Mouse (Mus musculus) stomach, postnatal 0 days (tissue): ENCODE results near the gene C1qtnf12.
A peak's percentile ranks its signal among the peaks of the same experiment; 100 is the strongest.

Experiments used
- CTCF ChIP-seq: IDR thresholded peaks from 2 replicates; pipeline ENCODE4 v1.5.1; 2016; ENCODE audit warnings: antibody characterized with exemption, low read depth, mild to moderate bottlenecking, moderate library complexity
- EP300 ChIP-seq: optimal IDR thresholded peaks from 2 replicates; pipeline ENCODE3; 2016; ENCODE audit warnings: antibody characterized with exemption

DNA sequence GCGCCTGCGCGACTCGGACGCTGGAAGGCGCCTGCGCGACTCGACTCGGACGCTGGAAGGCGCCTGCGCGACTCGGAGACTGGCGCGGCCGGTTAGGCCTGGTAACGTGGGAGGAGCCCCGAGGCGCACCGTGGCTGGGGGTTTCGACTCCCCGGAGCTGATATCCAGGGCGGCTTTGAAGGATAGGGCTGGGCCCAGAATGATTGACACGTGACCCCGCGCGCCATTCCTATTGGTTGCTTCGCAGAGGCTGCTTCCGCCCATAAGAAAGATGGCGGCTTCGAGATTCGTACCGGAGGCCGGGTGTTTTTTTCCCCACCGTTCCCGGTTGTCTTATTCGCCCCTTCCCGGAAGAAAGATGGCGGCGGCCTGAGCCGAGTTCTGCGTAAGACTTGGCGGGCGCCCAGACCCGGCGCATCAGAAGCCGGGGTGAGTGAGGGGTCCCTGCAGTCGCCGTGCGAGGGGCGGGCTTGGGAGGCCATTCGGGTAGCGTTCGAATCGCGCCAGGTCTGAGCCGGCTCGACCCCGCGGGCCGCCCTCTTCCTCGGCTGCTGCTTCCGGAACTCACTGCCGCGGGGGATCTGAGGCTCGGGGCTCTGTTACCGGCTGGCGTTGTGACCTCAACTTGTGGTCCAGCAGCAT lies 30.9 kb downstream of the C1qtnf12 start:
- TF ChIP-seq EP300, result no peak
- peak; percentile 21; the same call in 1 of the 2 replicates for TF ChIP-seq CTCF
